Mouse (Mus musculus) cortical plate, adult 2 months (tissue): Measurements from ENCODE around the gene Scgb1b30.

Source experiments
- CTCF ChIP-seq: fragments of 200-500 bp; IDR thresholded peaks from 2 replicates; pipeline ENCODE4 v1.5.1; 2011; ENCODE audit warnings: mild to moderate bottlenecking, control low read depth, low read length; ENCODE audit not compliant: insufficient read depth; ENCODE audit errors: extremely low read depth
- POLR2A ChIP-seq: fragments of 200-500 bp; IDR thresholded peaks from 2 replicates; pipeline ENCODE4 v1.6.1; 2011; ENCODE audit warnings: mild to moderate bottlenecking, low read length, control low read depth; ENCODE audit not compliant: insufficient read depth; ENCODE audit errors: extremely low read depth

GRCm38 (mm10) chr7:34131959-34132354 is 36.7 kb downstream of the Scgb1b30 start:
- TF ChIP-seq CTCF (no peak), POLR2A (no peak)
